Mouse (Mus musculus): Measurements from ENCODE around the gene Gabrb3. TPM values are rescaled to one million over a fixed set of nuclear protein-coding genes. Genes with fewer than 3 reads are reported as not detected.

The Gabrb3 gene
- not detected for polyA plus RNA-seq (2017; shearing (Covaris generic))

GRCm38 (mm10) chr7:57419392-57419791, at the start of gene Gabrb3:
TSS of gene Gabrb3 (plus strand) at chr7:57419692.

GRCm38 (mm10) chr7:57386517-57387340, 32.8 kb upstream of the Gabrb3 start, which contains the start of gene Gabrg3:
TSS of gene Gabrg3 (minus strand) at chr7:57387188.

GRCm38 (mm10) chr7:57509681-57510141, 90.2 kb downstream of the Gabrb3 start, which contains the start of gene Gabra5:
TSS of gene Gabra5 (minus strand) at chr7:57510059.

Other genes with a start within 250 kb of the Gabrb3 start
- gene Gabrg3, start 32.5 kb upstream of the Gabrb3 start, polyA plus RNA-seq (2017; shearing (Covaris generic)), result 0.17 TPM
- gene Gabra5, start 90.4 kb downstream of the Gabrb3 start, polyA plus RNA-seq (2017; shearing (Covaris generic)), result not detected

All from CD4-positive, CD25-positive, alpha-beta regulatory T cell, adult 9 weeks (primary cell).